Mouse (Mus musculus): ENCODE results near the gene Cpn1.

DNA sequence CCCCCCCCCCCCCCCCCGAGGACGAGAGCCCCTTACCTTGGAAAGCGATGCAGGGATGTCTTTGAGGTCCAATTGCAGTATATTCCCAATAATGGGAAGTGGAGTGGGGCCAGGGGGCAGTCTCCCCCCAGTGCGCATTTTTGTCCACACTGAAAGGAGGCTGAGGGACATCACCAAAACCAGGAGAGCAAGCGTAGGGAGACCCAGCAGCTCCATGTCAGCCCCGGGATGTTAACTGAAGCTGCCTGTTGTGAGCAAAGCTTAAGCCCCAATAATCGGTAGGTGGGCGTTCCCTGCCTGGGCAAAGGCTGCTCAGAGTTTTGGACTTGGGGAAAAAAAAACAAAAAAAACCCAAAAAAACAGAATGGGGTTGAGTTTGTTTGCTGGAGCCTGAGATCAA is 42.6 kb upstream of the Cpn1 start, which contains the start of gene Cyp2c23:
- TF ChIP-seq CTCF (conservative IDR thresholded peaks at IDR 0.05; ENCODE audit: low read length): no peak
- TF ChIP-seq POU5F1 (IDR thresholded peaks at IDR 0.05; ENCODE audit: borderline replicate concordance, low read length): no peak

Data from E14TG2a.4 (cell line).